In genomic region chr9:13556696-13557095, GRCm38 (mm10) we compare ENCODE assay signal across 20 mouse cellular contexts.
DNase-seq lines count a peak whose midpoint lies in the region; ATAC-seq and TF ChIP-seq lines count a peak whose summit lies in the region.
"Had no signal": no experiment of that assay in that cellular context is flagged by ENCODE, and none has a peak within 500 bp of the region (broad histone marks: within the 10 kb centered on the region; RNA-seq: fewer than 3 reads in every experiment).

No protein-coding gene starts in this region.

- peak; percentile 36 to 50 for DNase-seq in spleen, adult 2 months (ENCODE audit: low read depth in 1 of 2, low spot score in 2 of 2)
- no peak for DNase-seq in spleen, postnatal 4 days (ENCODE audit: low spot score in 2 of 2)
- DNase-seq in B cell, adult 2 months, result peak; percentile 48 to 55
- DNase-seq in MEL (ENCODE audit: low read depth, low spot score), result peak; percentile 36
- DNase-seq in layer of hippocampus, postnatal 10 days (ENCODE audit: low spot score in 2 of 2), result no peak
- no peak for DNase-seq in right cerebral cortex, postnatal 14 days
- DNase-seq in layer of hippocampus, adult 9-11 months, result no peak
- DNase-seq: adrenal gland, postnatal 10 days; cerebellum, adult 11 months; cerebellum, adult 8-10 months; cerebellum, postnatal 14 days; gastrocnemius, adult 2 months; gastrocnemius, postnatal 25 days; heart, postnatal 4 days had no signal

- no peaks in the 10 kb centered on the region for H3K27me3 ChIP-seq in spleen, adult 2 months (ENCODE audit: control insufficient read depth, insufficient read depth, low read length)
- H3K27me3 ChIP-seq in MEL (ENCODE audit: control insufficient read depth in 1 of 2, insufficient read depth in 2 of 2, low read length in 2 of 2), result peaks cover 0 to 2% of the 10 kb centered on the region in 2 experiments; a peak in 1 of 4 replicates
- H3K27me3 ChIP-seq: embryonic facial prominence, embryonic 13.5 days; forebrain, embryonic 13.5 days; heart, embryonic 12.5 days; hindbrain, embryonic 13.5 days had no signal

- H3K9me3 ChIP-seq in MEL (replicated peaks; ENCODE audit: insufficient read depth, low read length), result no peaks in the 10 kb centered on the region
- H3K9me3 ChIP-seq: embryonic facial prominence, embryonic 13.5 days; forebrain, embryonic 13.5 days; heart, embryonic 12.5 days; hindbrain, embryonic 13.5 days had no signal

- 59% methylated on average over 3 of the region's 3 CpGs for WGBS in spleen, adult 2 months

- no peak for TF ChIP-seq RAD21 in MEL (IDR thresholded peaks at IDR 0.05; ENCODE audit: low read depth, low read length)

- H3K4me3 ChIP-seq in spleen, adult 2 months (ENCODE audit: extremely low read depth, insufficient read depth, insufficient read length), result no peak overlapping the region
- H3K4me3 ChIP-seq in MEL (ENCODE audit: control insufficient read depth in 1 of 2, insufficient read depth in 1 of 2, low read depth in 2 of 2, low read length in 2 of 2), result no peak overlapping the region
- H3K4me3 ChIP-seq: embryonic facial prominence, embryonic 13.5 days; forebrain, embryonic 13.5 days; gastrocnemius, adult 2 months; heart, embryonic 12.5 days; hindbrain, embryonic 13.5 days had no signal

- no peaks in the 10 kb centered on the region for H3K79me2 ChIP-seq in MEL (ENCODE audit: control insufficient read depth, insufficient read depth, low read length, poor library complexity)

- H3K9ac ChIP-seq in MEL (ENCODE audit: control insufficient read depth, low read depth, low read length, poor library complexity, severe bottlenecking), result no peak overlapping the region
- H3K9ac ChIP-seq: embryonic facial prominence, embryonic 13.5 days; forebrain, embryonic 13.5 days; heart, embryonic 12.5 days; hindbrain, embryonic 13.5 days had no signal

- no peak for TF ChIP-seq EP300 in MEL (IDR thresholded peaks at IDR 0.05; ENCODE audit: low read depth in 1 of 2, low read length in 2 of 2)

- ATAC-seq in monocyte, adult 5-6 weeks (replicated peaks; ENCODE audit: insufficient number of reproducible peaks, low FRiP score, low TSS enrichment, poor library complexity, severe bottlenecking), result peak; percentile 34; the same call in 1 of the 2 replicates
- ATAC-seq: forebrain, embryonic 13.5 days; hindbrain, postnatal 0 days had no signal

- peak overlapping the region; percentile 64 for H3K27ac ChIP-seq in spleen, adult 2 months (ENCODE audit: insufficient read depth, low read length)
- no peak overlapping the region for H3K27ac ChIP-seq in MEL (ENCODE audit: control insufficient read depth, low read depth, low read length)
- H3K27ac ChIP-seq: embryonic facial prominence, embryonic 13.5 days; forebrain, embryonic 13.5 days; gastrocnemius, adult 2 months; hindbrain, embryonic 13.5 days had no signal

- peaks cover 26% of the 10 kb centered on the region for H3K4me1 ChIP-seq in spleen, adult 2 months (ENCODE audit: control insufficient read depth, insufficient read depth, insufficient read length)
- no peaks in the 10 kb centered on the region for H3K4me1 ChIP-seq in MEL (ENCODE audit: control insufficient read depth in 1 of 2, insufficient read depth in 2 of 2, low read length in 2 of 2)
- H3K4me1 ChIP-seq: heart, embryonic 12.5 days had no signal

- no peak for TF ChIP-seq CTCF in spleen, adult 2 months (IDR thresholded peaks at IDR 0.05; ENCODE audit: extremely low read depth, insufficient read depth, insufficient read length, insufficient replicate concordance)
- no peak for TF ChIP-seq CTCF in MEL (IDR thresholded peaks at IDR 0.05 in 2 of 3, conservative IDR thresholded peaks at IDR 0.05 in 1 of 3; ENCODE audit: control insufficient read depth in 1 of 3, insufficient read depth in 1 of 3, low read depth in 2 of 3, low read length in 3 of 3, poor library complexity in 1 of 3, severe bottlenecking in 1 of 3)

- no peaks in the 10 kb centered on the region for H3K36me3 ChIP-seq in spleen, adult 2 months (ENCODE audit: control insufficient read depth, insufficient read depth, low read length)
- H3K36me3 ChIP-seq in MEL (ENCODE audit: control insufficient read depth in 1 of 2, insufficient read depth in 2 of 2, low read length in 2 of 2), result no peaks in the 10 kb centered on the region
- H3K36me3 ChIP-seq: embryonic facial prominence, embryonic 13.5 days; heart, embryonic 12.5 days; hindbrain, embryonic 13.5 days had no signal

- TF ChIP-seq POLR2A in spleen, adult 2 months (IDR thresholded peaks at IDR 0.05; ENCODE audit: low read depth, low read length), result no peak
- no peak for TF ChIP-seq POLR2A in MEL (IDR thresholded peaks at IDR 0.05; ENCODE audit: control insufficient read depth in 1 of 2, insufficient read depth in 1 of 2, low read depth in 1 of 2, low read length in 2 of 2, poor library complexity in 1 of 2)

TF ChIP-seq in MEL, 35 proteins besides CTCF, POLR2A, EP300 and RAD21:
- peak; percentile 38; the same call in 1 of the 2 replicates for TF ChIP-seq TCF12 (IDR thresholded peaks at IDR 0.05; ENCODE audit: low read depth, low read length)
- TF ChIP-seq NELFE (IDR thresholded peaks at IDR 0.05; ENCODE audit: low read depth, low read length), result no peak

Comparison
In these comparisons a context has a peak if more than half of its experiments do, and no peak if none do; other contexts are left out.
1. DNase-seq: peak in spleen, adult 2 months (2 of 2), B cell, adult 2 months (2 of 2) and MEL (single experiment); none in spleen, postnatal 4 days (0 of 2), layer of hippocampus, postnatal 10 days (0 of 2), right cerebral cortex, postnatal 14 days (single experiment) and layer of hippocampus, adult 9-11 months (single experiment).